Mouse (Mus musculus): ENCODE measurements around the gene Cbfa2t2. TPM values are rescaled to one million over a fixed set of nuclear protein-coding genes. Genes with fewer than 3 reads are reported as not detected.

Cbfa2t2 gene
- total and polyA plus RNA-seq, 2 experiments from 2014 or later = 18.2 to 45.1 TPM

GRCm38 (mm10) chr2:154459262-154459661 lies 23.0 kb downstream of the Cbfa2t2 start:
- Histone ChIP-seq H3K27ac (ENCODE audit: low read depth) (no peak overlapping the region), H3K4me1 (ENCODE audit: control insufficient read depth, insufficient read depth) (peaks cover 33% of the 10 kb centered on the region), H3K27me3 (ENCODE audit: control insufficient read depth, insufficient read depth, low read length) (no peaks in the 10 kb centered on the region), H3K4me3 (ENCODE audit: low read depth, low read length) (no peak overlapping the region), H3K9ac (replicated peaks; ENCODE audit: low read depth, low read length) (no peak overlapping the region), H3K4me2 (ENCODE audit: low read depth, low read length) (no peak overlapping the region), H3K9me3 (replicated peaks; ENCODE audit: control insufficient read depth, low read length) (no peaks in the 10 kb centered on the region), H3K36me3 (replicated peaks; ENCODE audit: control insufficient read depth, insufficient read depth, low read length) (no peaks in the 10 kb centered on the region)
- TF ChIP-seq EP300 (IDR thresholded peaks at IDR 0.05; ENCODE audit: low read depth) (no peak), CTCF (IDR thresholded peaks at IDR 0.05; ENCODE audit: low read depth) (no peak)
- no peak for ATAC-seq (ENCODE audit: insufficient read depth, low read depth)
- DNase-seq (ENCODE audit: low spot score) = no peak
- WGBS = 30% methylated on average over 2 of the region's 2 CpGs

DNA sequence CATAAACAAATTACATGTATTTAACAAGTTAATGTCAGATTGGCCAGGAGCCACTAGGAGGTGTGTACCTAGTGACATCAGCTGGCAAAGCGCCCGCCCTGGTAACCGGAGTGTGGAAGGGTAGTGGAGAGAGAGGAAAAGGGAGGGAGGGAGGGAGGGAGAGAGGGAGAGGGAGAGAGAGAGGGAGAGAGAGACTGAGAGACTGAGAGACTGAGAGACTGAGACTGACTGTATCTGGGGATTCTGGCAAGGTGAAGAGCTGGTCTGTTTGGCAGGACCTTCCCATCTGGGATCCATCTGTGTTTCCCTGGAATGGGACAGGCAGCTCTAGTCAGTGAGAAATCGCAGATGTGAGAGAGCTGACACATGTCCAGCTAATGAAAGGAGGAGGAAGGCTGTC lies 23.6 kb downstream of the Cbfa2t2 start:
- 0 out of 2 replicates have a peak overlapping the region, but pooled peaks have one; percentile 15 for H3K4me2 ChIP-seq (ENCODE audit: low read depth, low read length)
- H3K27ac ChIP-seq (ENCODE audit: low read depth) = peak overlapping the region; percentile 34; the same call in 1 of the 2 replicates
- peak; percentile 72 for ATAC-seq (ENCODE audit: insufficient read depth, low read depth)

GRCm38 (mm10) chr2:154463621-154464198 lies 27.4 kb downstream of the Cbfa2t2 start:
- no peak; the same call in 1 of the 2 replicates for ATAC-seq (ENCODE audit: insufficient read depth, low read depth)
- H3K9me3 ChIP-seq (replicated peaks; ENCODE audit: control insufficient read depth, low read length) = no peaks in the 10 kb centered on the region
- peak; percentile 21 for DNase-seq (ENCODE audit: low spot score)
- H3K9ac ChIP-seq (replicated peaks; ENCODE audit: low read depth, low read length) = no peak overlapping the region
- no peaks in the 10 kb centered on the region for H3K36me3 ChIP-seq (replicated peaks; ENCODE audit: control insufficient read depth, insufficient read depth, low read length)
- no peaks in the 10 kb centered on the region for H3K27me3 ChIP-seq (ENCODE audit: control insufficient read depth, insufficient read depth, low read length)
- peaks cover 23% of the 10 kb centered on the region for H3K4me1 ChIP-seq (ENCODE audit: control insufficient read depth, insufficient read depth)
- H3K4me3 ChIP-seq (ENCODE audit: low read depth, low read length) = no peak overlapping the region
- WGBS = 43% methylated on average over 11 of the region's 11 CpGs
- no peak overlapping the region for H3K4me2 ChIP-seq (ENCODE audit: low read depth, low read length)
- H3K27ac ChIP-seq (ENCODE audit: low read depth) = 0 out of 2 replicates have a peak overlapping the region, but pooled peaks have one; percentile 43
- no peak for TF ChIP-seq EP300 (IDR thresholded peaks at IDR 0.05; ENCODE audit: low read depth)
- no peak for TF ChIP-seq CTCF (IDR thresholded peaks at IDR 0.05; ENCODE audit: low read depth)

More for the DNA sequence above, 23.6 kb downstream of the Cbfa2t2 start:
- peaks cover 38% of the 10 kb centered on the region for H3K4me1 ChIP-seq (ENCODE audit: control insufficient read depth, insufficient read depth)
- WGBS = 7% methylated on average over 4 of the region's 4 CpGs
- TF ChIP-seq EP300 (IDR thresholded peaks at IDR 0.05; ENCODE audit: low read depth) = no peak
- no peak for TF ChIP-seq CTCF (IDR thresholded peaks at IDR 0.05; ENCODE audit: low read depth)
- no peaks in the 10 kb centered on the region for H3K27me3 ChIP-seq (ENCODE audit: control insufficient read depth, insufficient read depth, low read length)
- H3K4me3 ChIP-seq (ENCODE audit: low read depth, low read length) = no peak overlapping the region
- no peaks in the 10 kb centered on the region for H3K9me3 ChIP-seq (replicated peaks; ENCODE audit: control insufficient read depth, low read length)
- peak; percentile 73 for DNase-seq (ENCODE audit: low spot score)
- H3K9ac ChIP-seq (replicated peaks; ENCODE audit: low read depth, low read length) = no peak overlapping the region
- no peaks in the 10 kb centered on the region for H3K36me3 ChIP-seq (replicated peaks; ENCODE audit: control insufficient read depth, insufficient read depth, low read length)

GRCm38 (mm10) chr2:154465914-154466335 lies 29.6 kb downstream of the Cbfa2t2 start:
- Histone ChIP-seq H3K27ac (ENCODE audit: low read depth) (no peak overlapping the region), H3K9ac (replicated peaks; ENCODE audit: low read depth, low read length) (no peak overlapping the region), H3K4me3 (ENCODE audit: low read depth, low read length) (no peak overlapping the region), H3K4me1 (ENCODE audit: control insufficient read depth, insufficient read depth) (peaks cover 18% of the 10 kb centered on the region), H3K27me3 (ENCODE audit: control insufficient read depth, insufficient read depth, low read length) (no peaks in the 10 kb centered on the region), H3K9me3 (replicated peaks; ENCODE audit: control insufficient read depth, low read length) (no peaks in the 10 kb centered on the region), H3K4me2 (ENCODE audit: low read depth, low read length) (no peak overlapping the region), H3K36me3 (replicated peaks; ENCODE audit: control insufficient read depth, insufficient read depth, low read length) (no peaks in the 10 kb centered on the region)
- WGBS = 97% methylated on average over 1 of the region's 1 CpGs
- DNase-seq (ENCODE audit: low spot score) = no peak
- ATAC-seq (ENCODE audit: insufficient read depth, low read depth) = no peak
- TF ChIP-seq CTCF (IDR thresholded peaks at IDR 0.05; ENCODE audit: low read depth) (no peak), EP300 (IDR thresholded peaks at IDR 0.05; ENCODE audit: low read depth) (no peak)

DNA sequence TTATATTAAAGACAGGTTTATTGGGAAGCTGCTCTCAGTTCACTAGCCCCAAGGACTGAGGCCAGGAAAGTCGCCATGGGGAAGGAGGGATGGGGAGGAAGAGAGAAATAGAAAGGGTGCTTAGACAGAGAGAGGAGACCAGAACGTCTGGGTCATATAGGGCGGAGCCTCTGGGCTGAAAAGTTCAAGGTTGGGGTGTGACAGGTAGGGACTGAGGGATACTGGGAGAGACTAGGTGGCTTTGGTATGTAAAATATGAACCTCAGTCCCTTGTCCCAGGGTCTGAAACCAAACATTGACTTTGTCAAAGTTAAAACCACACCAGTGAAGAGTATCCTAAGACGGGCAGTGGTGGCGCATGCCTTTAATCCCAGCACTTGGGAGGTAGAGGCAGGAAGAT lies 30.9 kb downstream of the Cbfa2t2 start:
- peaks cover 18% of the 10 kb centered on the region for H3K4me1 ChIP-seq (ENCODE audit: control insufficient read depth, insufficient read depth)
- H3K9ac ChIP-seq (replicated peaks; ENCODE audit: low read depth, low read length) = no peak overlapping the region
- no peaks in the 10 kb centered on the region for H3K9me3 ChIP-seq (replicated peaks; ENCODE audit: control insufficient read depth, low read length)
- 89% methylated on average over 5 of the region's 5 CpGs for WGBS
- ATAC-seq (ENCODE audit: insufficient read depth, low read depth) (no peak), DNase-seq (ENCODE audit: low spot score) (no peak)
- no peak overlapping the region for H3K4me3 ChIP-seq (ENCODE audit: low read depth, low read length)
- no peak overlapping the region for H3K4me2 ChIP-seq (ENCODE audit: low read depth, low read length)
- no peak overlapping the region for H3K27ac ChIP-seq (ENCODE audit: low read depth)
- H3K27me3 ChIP-seq (ENCODE audit: control insufficient read depth, insufficient read depth, low read length) = no peaks in the 10 kb centered on the region
- TF ChIP-seq EP300 (IDR thresholded peaks at IDR 0.05; ENCODE audit: low read depth) (no peak), CTCF (IDR thresholded peaks at IDR 0.05; ENCODE audit: low read depth) (no peak)
- H3K36me3 ChIP-seq (replicated peaks; ENCODE audit: control insufficient read depth, insufficient read depth, low read length) = no peaks in the 10 kb centered on the region
